Mouse (Mus musculus) kidney, postnatal 0 days (tissue): ENCODE measurements around the gene Ror2. TPM values are rescaled to one million over a fixed set of nuclear protein-coding genes. Genes with fewer than 3 reads are reported as not detected.

Source experiments
- ATAC-seq: fragments of 200-750 bp; cut with Nextera tagmentation; replicated peaks from 2 replicates; pipeline ENCODE4 v1.8.0; 2017; ENCODE audit warnings: low read depth, moderate number of reproducible peaks, moderate TSS enrichment, moderate library complexity; ENCODE audit not compliant: low FRiP score
- DNase-seq: peaks from one replicate; pipeline ENCODE4 v3.0.0-alpha.2; 2016; ENCODE audit warnings: low spot score
- H3K27ac ChIP-seq: fragments of 300-500 bp; sonication (generic); 2 replicates; pipeline ENCODE4 v1.5.1; 2014; ENCODE audit warnings: mild to moderate bottlenecking
- H3K27me3 ChIP-seq: fragments of 300-500 bp; sonication (generic); 2 replicates; pipeline ENCODE4 v1.6.1; 2014; ENCODE audit warnings: low read length, mixed read lengths; ENCODE audit not compliant: insufficient read depth
- H3K36me3 ChIP-seq: fragments of 300-500 bp; sonication (generic); 2 replicates; pipeline ENCODE4 v1.6.1; 2014; ENCODE audit warnings: low read length, mixed read lengths; ENCODE audit not compliant: insufficient read depth
- H3K4me1 ChIP-seq: fragments of 300-500 bp; sonication (generic); replicated peaks from 2 replicates; pipeline ENCODE4 v1.6.1; 2014; ENCODE audit warnings: antibody characterized with exemption, low read length, mixed read lengths; ENCODE audit not compliant: insufficient read depth
- H3K4me2 ChIP-seq: fragments of 300-500 bp; sonication (generic); 2 replicates; pipeline ENCODE4 v1.6.1; 2014; ENCODE audit warnings: mild to moderate bottlenecking, low read length, moderate library complexity, mixed read lengths
- H3K4me3 ChIP-seq: fragments of 300-500 bp; sonication (generic); replicated peaks from 2 replicates; pipeline ENCODE4 v1.5.1; 2014; ENCODE audit warnings: low read depth, low read length
- H3K9ac ChIP-seq: fragments of 300-500 bp; sonication (generic); 2 replicates; pipeline ENCODE4 v1.6.1; 2014; ENCODE audit warnings: low read depth, low read length
- H3K9me3 ChIP-seq: fragments of 300-500 bp; sonication (generic); replicated peaks from 2 replicates; pipeline ENCODE4 v1.6.1; 2016; ENCODE audit warnings: low read length, inconsistent platforms, mixed read lengths
- CTCF ChIP-seq: IDR thresholded peaks from 2 replicates; pipeline ENCODE4 v1.5.1; 2016; ENCODE audit warnings: antibody characterized with exemption, low read depth, mild to moderate bottlenecking, moderate library complexity
- WGBS: fragments of 180-500 bp; shearing (Covaris S2); extraction: QIAGEN DNeasy Blood & Tissue Kit; methylation state at CpG from one replicate; pipeline ENCODE4 v1.1.7; 2014; 5-methylcytosine and 5-hydroxymethylcytosine counted together
- polyA plus RNA-seq: library from polyadenylated mRNA; unstranded; fragments of >200 nt; fragmentation: Nextera tagmentation; extraction: Ambion mirVana; gene quantifications from 2 replicates; pipeline ENCODE4 v1.2.1, GENCODE M21; 2015

Ror2 gene
- polyA plus RNA-seq, 1 experiment from 2014 or later, result 7.4 TPM

DNA sequence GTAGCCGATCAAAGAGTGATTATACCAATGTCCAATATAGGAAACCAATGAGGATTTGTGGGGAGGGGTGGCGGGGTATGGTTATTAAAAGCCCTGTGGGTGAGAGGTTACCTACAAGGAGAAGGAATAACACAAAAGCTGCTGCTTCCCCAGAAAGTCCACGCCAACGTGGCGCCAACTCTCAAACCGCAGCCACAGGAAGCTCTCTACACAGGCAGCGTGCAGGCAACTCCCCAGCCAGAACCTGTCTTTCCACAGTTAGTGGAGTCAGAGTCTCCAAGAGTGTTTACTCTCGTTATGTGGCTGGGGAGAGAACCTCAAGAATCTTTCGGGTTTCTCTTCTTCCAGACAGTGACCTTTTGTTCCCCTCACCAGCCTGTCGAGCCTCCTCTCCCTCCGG lies 220.8 kb downstream of the Ror2 start:
- Histone ChIP-seq H3K36me3 (no peaks in the 10 kb centered on the region), H3K4me1 (0 out of 2 replicates have a peak, but pooled peaks cover 11% of the 10 kb centered on the region), H3K9me3 (no peaks in the 10 kb centered on the region), H3K4me2 (no peak overlapping the region), H3K9ac (no peak overlapping the region), H3K27me3 (no peaks in the 10 kb centered on the region), H3K27ac (no peak overlapping the region), H3K4me3 (no peak overlapping the region)
- DNase-seq (no peak), ATAC-seq (no peak)
- WGBS, result 79% methylated on average over 11 of the region's 11 CpGs
- no peak for TF ChIP-seq CTCF

DNA sequence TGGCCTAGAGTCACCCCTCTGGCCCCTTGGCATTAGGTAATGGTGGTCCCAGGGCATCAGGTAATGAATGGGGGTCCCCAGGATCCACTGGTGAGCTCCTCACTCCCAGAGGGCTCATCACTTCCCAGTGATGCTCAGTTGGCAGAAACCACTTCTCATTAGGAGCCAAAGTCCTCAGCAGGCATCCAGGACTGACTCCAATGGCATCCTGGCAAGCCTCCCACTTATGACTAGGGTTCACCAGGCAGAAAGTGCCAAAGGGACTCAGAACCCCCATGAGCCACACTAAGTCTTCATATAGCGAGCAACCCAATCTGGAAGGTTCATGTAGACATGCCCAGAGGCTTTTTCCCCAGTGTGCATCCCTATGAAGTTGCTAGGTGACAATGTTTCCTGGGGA lies 221.2 kb downstream of the Ror2 start:
- ATAC-seq (no peak), DNase-seq (no peak)
- H3K27me3 ChIP-seq, result no peaks in the 10 kb centered on the region
- H3K27ac ChIP-seq, result no peak overlapping the region
- no peak overlapping the region for H3K4me2 ChIP-seq
- 89% methylated on average over 1 of the region's 1 CpGs for WGBS
- no peaks in the 10 kb centered on the region for H3K36me3 ChIP-seq
- no peak overlapping the region for H3K9ac ChIP-seq
- no peak overlapping the region for H3K4me3 ChIP-seq
- no peaks in the 10 kb centered on the region for H3K9me3 ChIP-seq
- TF ChIP-seq CTCF, result no peak
- 0 out of 2 replicates have a peak, but pooled peaks cover 11% of the 10 kb centered on the region for H3K4me1 ChIP-seq

Other genes starting within 250 kb of the Ror2 start
- 35.1 and 36.0 TPM in 2 replicates for gene Sptlc1, start 91.3 kb upstream of the Ror2 start, polyA plus RNA-seq
- gene Msx2, start 186.9 kb upstream of the Ror2 start, polyA plus RNA-seq, result 1.0 and 1.4 TPM in 2 replicates